Mouse (Mus musculus) spleen, postnatal 10 days (tissue): ENCODE data around the gene Fbxl13.

Experiments used
- DNase-seq, 2 experiments: peaks; one replicate each; pipeline ENCODE4 v3.0.0; 2021 to 2022; ENCODE audit warnings: low spot score in 2 of 2

The Fbxl13 gene

GRCm38 (mm10) chr5:21519166-21519565 lies 126.3 kb downstream of the Fbxl13 start:
- no peak for DNase-seq

DNA sequence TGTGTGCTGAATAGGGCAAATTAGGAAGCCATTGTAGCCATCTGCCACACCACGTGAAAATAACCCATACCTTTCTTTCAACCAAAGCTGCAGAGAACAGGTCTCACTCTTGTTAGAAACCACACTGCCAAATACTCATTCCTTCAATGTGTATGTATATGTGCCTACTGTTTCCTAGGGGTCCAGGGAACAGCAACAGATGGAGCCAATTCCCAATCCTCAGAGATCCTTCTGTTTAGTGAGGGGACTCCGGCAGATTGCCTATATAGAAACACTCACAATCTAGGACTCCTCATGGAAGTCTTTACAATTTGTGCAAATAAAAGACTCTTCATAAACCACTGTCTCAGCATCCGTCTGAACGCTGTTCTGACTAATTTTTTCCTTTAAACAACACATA lies 127.2 kb downstream of the Fbxl13 start:
- no peak for DNase-seq

- DNase-seq: no peak
These were observed 127.9 kb downstream of the Fbxl13 start for GRCm38 (mm10) chr5:21517562-21517961.

DNA sequence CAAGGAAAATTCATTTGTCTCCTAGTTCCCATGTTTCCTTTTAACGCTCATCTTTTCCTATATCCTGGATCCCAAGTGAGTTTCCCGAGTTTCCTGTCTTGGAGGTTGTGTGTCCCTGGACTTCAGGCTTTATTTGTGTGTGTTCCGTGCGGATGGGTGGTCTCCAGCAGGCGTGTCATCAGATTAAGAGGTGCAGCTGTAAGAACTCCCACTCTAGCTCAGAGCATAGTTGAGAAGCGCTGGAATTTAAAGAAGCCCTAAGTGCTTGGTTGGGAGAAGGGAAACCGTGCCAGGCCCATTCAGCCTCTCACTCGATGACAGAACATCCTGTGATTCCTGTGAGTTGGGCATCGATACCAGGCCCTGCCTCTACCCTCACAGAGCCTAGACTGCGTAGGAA lies 132.1 kb downstream of the Fbxl13 start:
- no peak for DNase-seq

DNA sequence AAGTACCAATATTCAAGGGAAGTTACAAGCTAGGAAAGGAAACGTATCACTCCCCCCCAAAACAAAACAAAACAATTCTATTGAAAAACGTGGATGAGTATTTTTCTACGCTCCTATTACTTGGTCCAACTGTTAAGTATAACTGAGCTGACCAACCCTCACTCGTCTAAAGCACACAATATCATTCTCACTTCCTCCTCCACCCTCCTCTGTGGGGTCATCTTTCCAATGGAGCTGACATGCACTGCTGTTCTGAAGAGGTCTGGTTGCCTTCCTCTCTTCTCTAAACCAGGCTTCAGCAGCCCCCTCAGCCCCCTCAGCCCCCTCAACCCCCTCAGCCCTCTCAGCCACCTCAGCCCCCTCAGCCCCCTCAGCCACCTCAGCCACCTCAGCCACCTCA lies 135.6 kb downstream of the Fbxl13 start:
- DNase-seq: no peak

DNA sequence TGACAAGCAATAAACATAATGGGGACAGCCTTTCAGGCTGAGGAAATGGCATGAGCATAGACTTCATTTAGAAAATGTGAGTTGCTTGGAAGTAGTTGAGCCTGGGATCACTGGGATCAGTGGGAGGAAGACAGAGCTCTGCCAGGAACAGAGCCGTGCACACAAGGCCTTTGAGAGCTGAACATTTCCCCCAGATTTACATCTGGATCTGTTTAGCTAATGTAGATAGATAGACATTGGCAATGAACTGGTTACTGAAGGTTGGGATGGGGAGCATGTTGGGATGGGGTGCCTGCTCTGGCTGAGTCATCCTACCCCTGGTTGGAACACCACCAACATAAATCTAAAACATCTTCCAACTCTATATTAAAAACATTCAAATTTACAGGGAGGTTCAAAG lies 138.5 kb downstream of the Fbxl13 start:
- DNase-seq: no peak

- DNase-seq: no peak
These were observed 140.3 kb downstream of the Fbxl13 start for GRCm38 (mm10) chr5:21505159-21505558.

GRCm38 (mm10) chr5:21502936-21503610 lies 142.4 kb downstream of the Fbxl13 start:
- DNase-seq: no peak

DNA sequence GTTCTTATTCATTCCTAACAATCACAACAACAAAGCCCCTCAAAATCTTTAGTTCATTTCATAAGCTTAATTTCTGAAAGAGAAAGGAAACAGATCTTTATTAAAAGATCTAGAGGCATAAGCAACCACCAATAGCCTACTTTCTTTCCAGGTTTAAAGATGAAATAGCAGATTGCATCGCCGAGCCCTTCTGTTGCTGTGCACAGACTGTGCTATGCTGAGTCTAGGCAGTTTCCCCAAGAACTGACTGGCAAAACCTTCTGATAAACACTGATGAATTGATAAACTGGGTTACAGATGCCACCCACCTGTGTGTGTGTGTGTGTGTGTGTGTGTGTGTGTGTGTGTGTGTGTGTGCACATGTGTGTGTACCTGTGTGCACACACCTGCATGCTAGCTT lies 144.5 kb downstream of the Fbxl13 start:
- DNase-seq: no peak

DNA sequence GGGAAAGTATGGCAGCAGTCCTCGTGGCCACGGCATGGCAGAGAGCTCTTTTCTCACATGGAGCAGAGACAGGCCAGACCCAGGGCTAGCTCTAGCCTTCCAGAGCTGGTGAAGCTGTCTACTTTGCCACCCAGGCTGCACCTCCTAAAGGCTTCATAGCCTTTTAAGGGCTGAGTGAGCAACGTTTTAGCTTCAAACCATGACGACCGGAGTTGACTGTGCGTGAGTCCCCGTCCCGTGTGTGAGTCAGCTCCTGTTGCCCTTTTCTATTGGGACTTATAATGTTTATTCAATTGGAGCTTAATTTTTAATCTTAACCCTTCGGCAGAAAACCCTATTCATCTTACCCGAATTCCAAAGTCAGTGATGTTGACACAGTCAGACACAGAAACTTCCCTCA lies 145.3 kb downstream of the Fbxl13 start:
- no peak for DNase-seq

- DNase-seq: no peak
These were observed 146.5 kb downstream of the Fbxl13 start for GRCm38 (mm10) chr5:21498925-21499324.

GRCm38 (mm10) chr5:21498490-21498889 lies 146.9 kb downstream of the Fbxl13 start:
- no peak for DNase-seq

- DNase-seq: no peak
These were observed 148.6 kb downstream of the Fbxl13 start for GRCm38 (mm10) chr5:21496881-21497280.

GRCm38 (mm10) chr5:21496321-21496720 lies 149.1 kb downstream of the Fbxl13 start:
- no peak for DNase-seq

DNA sequence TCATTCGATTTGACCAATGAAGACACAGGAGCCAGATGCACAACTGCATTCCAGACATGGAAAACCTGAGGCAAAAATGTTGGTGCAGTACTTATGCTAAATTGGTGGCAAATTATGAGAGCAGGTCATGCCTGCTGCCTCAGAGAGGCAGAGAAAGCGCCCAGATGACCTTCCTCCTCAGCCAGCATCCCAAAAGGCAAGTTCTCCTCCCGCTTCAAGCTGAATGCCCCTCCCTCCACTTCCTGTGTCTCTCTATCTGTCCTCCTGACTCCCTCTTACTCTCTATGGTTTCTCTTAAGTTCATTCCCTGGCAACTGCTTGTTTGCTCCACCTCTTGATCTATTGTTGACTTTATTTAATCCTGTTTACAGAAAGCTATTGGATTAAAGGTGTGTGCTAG lies 150.7 kb downstream of the Fbxl13 start:
- DNase-seq: no peak

DNA sequence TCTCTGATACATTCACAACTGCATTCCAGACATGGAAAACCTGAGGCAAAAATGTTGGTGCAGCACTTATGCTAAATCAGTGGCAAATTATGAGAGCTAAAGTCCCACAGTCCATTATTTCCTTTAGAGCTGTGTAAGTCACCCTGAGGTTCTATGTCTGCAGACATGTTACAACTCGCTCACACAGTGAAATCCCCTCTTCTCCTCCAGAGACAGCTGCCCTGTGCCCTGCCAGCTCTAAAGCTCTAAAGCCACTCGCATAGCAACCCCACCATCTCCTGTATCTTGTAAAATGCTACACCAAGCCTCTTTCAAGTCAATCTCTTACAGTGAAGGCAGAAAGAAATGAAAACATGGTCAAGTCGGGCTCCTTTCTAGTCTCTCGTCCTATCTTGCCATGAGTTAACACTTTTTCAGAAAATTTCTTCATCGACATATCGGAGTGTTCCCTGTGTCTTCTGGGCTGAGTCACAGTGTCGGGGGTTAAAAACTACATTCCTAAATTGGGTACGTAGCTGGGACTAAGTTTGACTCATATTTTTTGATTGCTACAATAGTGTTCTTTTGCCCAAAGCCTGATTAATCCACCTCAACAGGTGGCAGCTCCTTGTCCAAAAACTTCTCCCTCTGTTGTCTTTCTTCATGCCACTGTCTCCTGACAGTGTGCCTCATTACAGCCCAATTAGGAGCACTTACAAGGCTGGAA lies 152.0 kb downstream of the Fbxl13 start:
- DNase-seq: no peak

DNA sequence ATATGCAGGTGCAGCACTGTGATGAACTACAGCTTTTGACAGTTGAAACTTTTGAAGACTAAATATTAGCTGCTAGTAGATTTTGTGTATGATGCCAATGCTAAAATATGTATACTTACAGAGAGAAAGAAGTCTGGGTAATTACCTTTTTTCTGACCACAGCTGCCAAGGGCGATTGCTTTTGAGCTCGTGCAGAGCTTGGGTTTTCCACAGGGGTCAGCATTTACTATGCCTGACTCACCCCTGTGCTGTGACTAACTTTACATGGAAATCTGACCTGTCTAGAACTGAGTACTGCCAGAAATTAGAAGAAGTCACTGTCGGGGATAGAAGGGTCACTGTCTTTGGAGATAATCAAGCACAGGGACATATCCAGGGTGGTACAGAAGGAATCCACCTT lies 153.2 kb downstream of the Fbxl13 start:
- DNase-seq: no peak

DNA sequence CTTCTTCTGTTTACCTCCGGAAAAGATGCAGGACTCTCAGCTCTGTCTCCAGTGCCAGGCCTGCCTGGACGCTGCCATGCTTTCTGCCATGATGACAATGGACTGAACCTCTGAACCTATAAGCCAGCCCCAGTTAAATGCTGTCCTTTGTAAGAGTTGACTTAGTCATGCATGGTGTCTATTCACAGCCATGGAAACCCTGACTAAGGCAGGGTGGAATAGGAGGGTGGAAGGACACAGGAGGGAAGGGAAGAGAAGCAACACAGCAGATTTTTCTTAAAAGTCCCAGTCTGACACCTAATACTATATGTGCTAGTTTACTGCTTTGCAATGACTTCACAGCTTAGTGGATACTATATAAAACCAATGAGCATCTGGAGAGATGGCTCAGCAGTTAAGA lies 154.0 kb downstream of the Fbxl13 start:
- DNase-seq: no peak

DNA sequence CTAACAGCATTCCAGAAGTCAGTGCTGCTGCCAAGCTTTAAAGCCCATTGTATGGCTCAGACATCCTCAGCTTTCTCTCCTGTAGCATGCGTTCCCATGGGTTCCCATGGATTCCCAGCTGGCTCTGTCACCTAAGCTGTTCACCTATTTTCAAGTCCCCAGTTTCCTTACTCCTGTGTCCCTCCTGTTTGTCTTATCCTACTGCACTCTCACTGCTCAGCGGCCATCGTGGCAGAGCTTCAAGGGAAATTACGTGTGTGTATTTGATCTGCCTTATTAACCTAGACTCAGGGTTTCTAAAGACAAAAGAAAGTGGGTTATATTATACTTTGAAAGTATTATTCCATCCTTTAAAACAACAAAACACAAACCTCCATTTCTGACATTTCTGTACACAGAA lies 156.3 kb downstream of the Fbxl13 start:
- DNase-seq: no peak

- DNase-seq: no peak
These were observed 156.9 kb downstream of the Fbxl13 start for GRCm38 (mm10) chr5:21488506-21488905.

GRCm38 (mm10) chr5:21487716-21488115 lies 157.7 kb downstream of the Fbxl13 start:
- DNase-seq: no peak

DNA sequence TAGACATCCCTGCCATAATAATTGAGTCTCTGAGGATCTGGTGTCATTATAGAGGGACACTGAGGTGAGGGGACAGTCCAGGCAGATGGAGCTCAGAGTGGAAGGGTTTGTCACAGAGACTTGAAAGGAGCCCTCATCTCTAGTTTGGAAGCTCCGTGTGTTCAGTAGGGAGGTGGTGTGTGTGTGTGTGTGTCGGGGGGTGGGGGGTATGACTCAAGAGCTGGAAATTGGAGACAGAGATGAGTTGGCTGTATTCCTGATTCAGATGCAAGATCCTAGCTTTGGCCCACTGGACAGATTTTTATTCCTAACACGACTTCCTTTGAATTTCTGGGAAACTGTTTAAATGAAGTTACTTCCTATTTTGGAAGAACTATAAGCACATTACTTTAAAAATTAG lies 158.1 kb downstream of the Fbxl13 start:
- DNase-seq: no peak

GRCm38 (mm10) chr5:21486798-21487197 lies 158.6 kb downstream of the Fbxl13 start:
- DNase-seq: no peak
